In the genomic region with DNA sequence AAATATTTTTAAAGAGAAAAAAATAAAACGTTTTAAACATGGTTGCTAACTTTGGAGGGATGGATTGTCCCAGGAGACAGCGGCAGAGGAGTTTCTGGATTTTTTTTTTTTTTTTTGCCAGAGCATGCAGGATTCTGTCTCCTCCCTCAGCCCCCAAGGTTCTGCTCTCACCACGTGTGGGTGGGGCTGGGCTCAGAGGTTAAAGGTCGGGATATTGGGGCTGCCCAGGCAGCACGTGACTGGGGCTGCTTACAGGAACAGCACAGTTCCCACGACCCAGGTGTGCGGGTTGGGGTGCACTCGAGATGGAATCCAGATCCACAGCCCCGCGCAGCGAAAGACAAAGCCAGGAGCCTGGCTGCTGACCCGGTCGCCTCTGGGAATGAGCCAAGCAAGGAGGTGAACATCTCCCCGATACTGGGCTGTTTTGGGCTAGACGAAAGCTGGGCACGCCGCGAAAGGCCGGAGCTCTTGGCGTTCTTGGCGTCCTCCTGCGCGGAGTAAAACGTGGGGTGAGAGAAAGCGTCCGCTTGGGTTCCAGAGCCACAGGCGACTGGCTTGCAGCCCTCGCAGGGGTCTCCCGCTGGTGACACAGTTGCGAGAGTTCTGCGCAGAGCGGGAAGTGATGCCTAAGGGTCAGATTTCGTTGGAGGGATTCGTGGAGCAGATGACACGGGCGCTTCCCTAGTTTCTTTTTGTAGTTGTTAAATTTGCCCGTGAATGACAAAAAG, we compare ENCODE assay signal across 9 mouse cellular contexts. TPM values are rescaled to one million over a fixed set of nuclear protein-coding genes. Genes with fewer than 3 reads are reported as not detected.
A peak's percentile ranks its signal among the peaks of the same experiment; 100 is the strongest.
DNase-seq lines count a peak whose midpoint lies in the region; ATAC-seq and TF ChIP-seq lines count a peak whose summit lies in the region.
"Had no signal": no experiment of that assay in that cellular context is flagged by ENCODE, and none has a peak within 500 bp of the region (broad histone marks: within the 10 kb centered on the region; RNA-seq: fewer than 3 reads in every experiment).

No protein-coding gene starts in this region.

- DNase-seq in heart, adult 11 months, result peak; percentile 91
- no peak for DNase-seq in heart, postnatal 4 days
- no peak for DNase-seq in liver, embryonic 13.5 days
- DNase-seq in layer of hippocampus, adult 9-11 months, result no peak
- no peak for DNase-seq in testis, postnatal 10 days (ENCODE audit: low spot score)
- DNase-seq in adrenal gland, postnatal 14 days, result no peak

- H3K4me2 ChIP-seq in heart, embryonic 13.5 days, result no peak overlapping the region
- peak overlapping the region; percentile 24 for H3K4me2 ChIP-seq in liver, embryonic 13.5 days

- no peak for ATAC-seq in heart, embryonic 13.5 days (ENCODE audit: extremely low read depth, insufficient number of reproducible peaks, low FRiP score, low TSS enrichment)
- ATAC-seq in liver, embryonic 13.5 days (ENCODE audit: low read depth), result no peak

- no peak for TF ChIP-seq EP300 in ES-Bruce4 (IDR thresholded peaks at IDR 0.05; ENCODE audit: insufficient read depth, low read depth, low read length)

- H3K36me3 ChIP-seq in ES-Bruce4 (ENCODE audit: control insufficient read depth, insufficient read depth, low read length, poor library complexity, severe bottlenecking), result peaks cover under 1% of the 10 kb centered on the region
- H3K36me3 ChIP-seq in heart, embryonic 13.5 days, result peaks cover under 1% of the 10 kb centered on the region
- H3K36me3 ChIP-seq in liver, embryonic 13.5 days, result peaks cover under 1% of the 10 kb centered on the region

- H3K9me3 ChIP-seq in ES-Bruce4 (replicated peaks; ENCODE audit: control insufficient read depth, insufficient read depth, low read length, poor library complexity, severe bottlenecking), result no peaks in the 10 kb centered on the region
- no peaks in the 10 kb centered on the region for H3K9me3 ChIP-seq in heart, embryonic 13.5 days
- H3K9me3 ChIP-seq in liver, embryonic 13.5 days (replicated peaks), result no peaks in the 10 kb centered on the region

- no peak for TF ChIP-seq POLR2A in ES-Bruce4 (IDR thresholded peaks at IDR 0.05; ENCODE audit: insufficient read depth, low read length)

- H3K9ac ChIP-seq in ES-Bruce4 (ENCODE audit: low read depth, poor library complexity, severe bottlenecking), result peak overlapping the region; percentile 46
- H3K9ac ChIP-seq in heart, embryonic 13.5 days, result 0 out of 2 replicates have a peak overlapping the region, but pooled peaks have one; percentile 14
- H3K9ac ChIP-seq in liver, embryonic 13.5 days, result no peak overlapping the region

- H3K27me3 ChIP-seq in ES-Bruce4 (ENCODE audit: control insufficient read depth, insufficient read depth, low read length, poor library complexity, severe bottlenecking), result peaks cover 41% of the 10 kb centered on the region
- peaks cover 79% of the 10 kb centered on the region for H3K27me3 ChIP-seq in heart, embryonic 13.5 days (replicated peaks)
- peaks cover 80% of the 10 kb centered on the region for H3K27me3 ChIP-seq in liver, embryonic 13.5 days

- H3K4me1 ChIP-seq in ES-Bruce4 (ENCODE audit: control insufficient read depth, insufficient read depth, low read length), result no peaks in the 10 kb centered on the region
- H3K4me1 ChIP-seq in heart, embryonic 13.5 days, result peaks cover 38% of the 10 kb centered on the region
- H3K4me1 ChIP-seq in liver, embryonic 13.5 days (replicated peaks), result peaks cover 30% of the 10 kb centered on the region

- no peak for TF ChIP-seq CTCF in ES-Bruce4 (IDR thresholded peaks at IDR 0.05; ENCODE audit: low read depth, low read length)

- H3K4me3 ChIP-seq in ES-Bruce4 (ENCODE audit: low read depth, low read length), result peak overlapping the region; percentile 41
- no peak overlapping the region; the same call in 1 of the 2 replicates for H3K4me3 ChIP-seq in heart, embryonic 13.5 days
- peak overlapping the region; percentile 11; the same call in 1 of the 2 replicates for H3K4me3 ChIP-seq in liver, embryonic 13.5 days (replicated peaks)

- WGBS in heart, embryonic 13.5 days, result 1% methylated on average over 37 of the region's 37 CpGs
- 2% methylated on average over 37 of the region's 37 CpGs for WGBS in liver, embryonic 13.5 days (ENCODE audit: insufficient replicate concordance)

- H3K27ac ChIP-seq in ES-Bruce4 (ENCODE audit: insufficient read depth, low read length), result no peak overlapping the region
- H3K27ac ChIP-seq in heart, embryonic 13.5 days (replicated peaks), result no peak overlapping the region
- no peak overlapping the region for H3K27ac ChIP-seq in liver, embryonic 13.5 days

RNA-seq across cellular contexts. Expression of a gene that starts 3.3 kb away (rescaled TPM):
- total RNA-seq in heart, postnatal 4 days (2021), result 10 to 100 TPM; 68.6 to 70.0 TPM
- polyA plus RNA-seq in ES-Bruce4 (2011; ENCODE audit: insufficient read depth, insufficient read length, low read depth, missing spikeins), result 141 and 145 TPM in 2 replicates
- 130 and 143 TPM in 2 replicates for polyA plus RNA-seq in heart, embryonic 13.5 days (2015; fragmentation: Nextera tagmentation; extraction: Ambion mirVana)
- 134 and 142 TPM in 2 replicates for polyA plus RNA-seq in liver, embryonic 13.5 days (2015; fragmentation: Nextera tagmentation; extraction: Ambion mirVana)
- 71.9 and 81.9 TPM in 2 replicates for total RNA-seq in adrenal gland, postnatal 14 days (2021)

RNA-seq across cellular contexts. Expression of a gene that starts 8.1 kb away (rescaled TPM):
- not detected for total RNA-seq in heart, postnatal 4 days (2021)
- polyA plus RNA-seq in ES-Bruce4 (2011; ENCODE audit: insufficient read depth, insufficient read length, low read depth, missing spikeins), result 0.39 TPM in 1 of 2 replicates, not detected in the other
- not detected in 2 replicates for polyA plus RNA-seq in heart, embryonic 13.5 days (2015; fragmentation: Nextera tagmentation; extraction: Ambion mirVana)
- 0.07 TPM in 1 of 2 replicates, not detected in the other for polyA plus RNA-seq in liver, embryonic 13.5 days (2015; fragmentation: Nextera tagmentation; extraction: Ambion mirVana)
- total RNA-seq in adrenal gland, postnatal 14 days (2021), result not detected in 2 replicates
- total RNA-seq: hematopoietic stem cell, adult 5-6 weeks had no signal

RNA-seq across cellular contexts. Expression of a gene that starts 14.0 kb away (rescaled TPM):
- not detected for total RNA-seq in heart, postnatal 4 days (2021)
- polyA plus RNA-seq in ES-Bruce4 (2011; ENCODE audit: insufficient read depth, insufficient read length, low read depth, missing spikeins), result not detected in 2 replicates
- not detected in 2 replicates for polyA plus RNA-seq in heart, embryonic 13.5 days (2015; fragmentation: Nextera tagmentation; extraction: Ambion mirVana)
- polyA plus RNA-seq in liver, embryonic 13.5 days (2015; fragmentation: Nextera tagmentation; extraction: Ambion mirVana), result not detected in 2 replicates
- not detected in 2 replicates for total RNA-seq in adrenal gland, postnatal 14 days (2021)
- total RNA-seq: hematopoietic stem cell, adult 5-6 weeks had no signal
